7 mouse cellular contexts compared by ENCODE assay signal in the genomic region with DNA sequence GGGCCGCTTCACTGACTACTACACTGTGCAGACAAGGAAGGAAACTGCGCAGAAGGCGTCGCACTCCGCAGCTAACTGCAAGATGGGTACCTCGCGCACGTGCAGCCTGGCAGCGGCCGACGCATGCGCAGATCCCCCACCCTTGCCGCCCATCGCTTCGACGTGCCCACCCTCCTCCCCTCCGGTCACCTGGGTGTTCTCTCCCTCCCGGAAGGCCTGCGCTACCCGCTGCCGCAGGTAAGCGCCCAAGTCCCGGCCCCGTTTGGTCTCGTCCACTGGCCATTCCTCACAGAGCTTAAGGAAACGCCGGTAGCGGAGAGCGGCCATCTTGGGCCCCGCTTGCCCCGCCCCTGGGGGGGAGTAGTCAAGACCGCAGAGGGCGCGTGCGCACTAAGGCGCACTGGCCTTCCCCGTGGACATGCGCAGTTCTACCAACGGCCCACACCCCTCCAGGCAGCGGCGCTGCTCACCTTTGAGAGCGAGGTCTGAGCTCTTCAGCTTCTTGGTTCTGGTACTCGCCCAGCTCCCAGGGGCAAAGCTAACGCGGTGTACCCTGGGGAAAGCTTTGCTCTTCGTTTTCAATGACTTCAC. TPM values are rescaled to one million over a fixed set of nuclear protein-coding genes. Genes with fewer than 3 reads are reported as not detected.
DNase-seq lines count a peak whose midpoint lies in the region; ATAC-seq lines count a peak whose summit lies in the region.

A gene (minus strand): TSS at position 366 of the 591 bp plus-strand sequence.

- H3K36me3 ChIP-seq in intestine, embryonic 16.5 days (ENCODE audit: control insufficient read depth, insufficient read depth, low read length): no peaks in the 10 kb centered on the region
- no peaks in the 10 kb centered on the region for H3K36me3 ChIP-seq in midbrain, embryonic 11.5 days (ENCODE audit: control insufficient read depth, insufficient read depth, low read length)

- H3K9ac ChIP-seq in intestine, embryonic 16.5 days (ENCODE audit: low read depth, low read length): peak within 1 kb of the TSS; percentile 80
- H3K9ac ChIP-seq in midbrain, embryonic 11.5 days (ENCODE audit: low read length): peak within 1 kb of the TSS; percentile 77

- DNase-seq in adrenal gland, adult 8-10 months: peak; percentile 96
- DNase-seq in embryo, embryonic 9.5 days (ENCODE audit: extremely low spot score): peak; percentile 98
- peak; percentile 97 to 98 for DNase-seq in gastrocnemius, postnatal 4 days (ENCODE audit: low spot score in 2 of 2)
- peak; percentile 95 to 96 for DNase-seq in left cerebral cortex, postnatal 36 days (ENCODE audit: low spot score in 2 of 2)
- peak; percentile 100 for DNase-seq in midbrain, embryonic 11.5 days (ENCODE audit: low spot score, missing footprints)
- DNase-seq in skeletal muscle tissue, adult 2 months (ENCODE audit: low read depth, low spot score): peak; percentile 99

- WGBS in intestine, embryonic 16.5 days: under 1% methylated on average over 46 of the region's 46 CpGs
- under 1% methylated on average over 46 of the region's 46 CpGs for WGBS in midbrain, embryonic 11.5 days

- peak within 1 kb of the TSS; percentile 57; the same call in 1 of the 2 replicates for H3K27ac ChIP-seq in intestine, embryonic 16.5 days (ENCODE audit: low read length)
- H3K27ac ChIP-seq in midbrain, embryonic 11.5 days (ENCODE audit: low read depth, low read length): no peak within 1 kb of the TSS

- H3K9me3 ChIP-seq in intestine, embryonic 16.5 days (ENCODE audit: control insufficient read depth, low read length): no peaks in the 10 kb centered on the region
- H3K9me3 ChIP-seq in midbrain, embryonic 11.5 days (ENCODE audit: control insufficient read depth, low read length): no peaks in the 10 kb centered on the region

- peak within 1 kb of the TSS; percentile 75 for H3K4me2 ChIP-seq in intestine, embryonic 16.5 days (ENCODE audit: low read depth, low read length)
- peak within 1 kb of the TSS; percentile 44 for H3K4me2 ChIP-seq in midbrain, embryonic 11.5 days

- peak within 1 kb of the TSS; percentile 80 for H3K4me3 ChIP-seq in intestine, embryonic 16.5 days (ENCODE audit: low read length)
- peak within 1 kb of the TSS; percentile 71 for H3K4me3 ChIP-seq in midbrain, embryonic 11.5 days (ENCODE audit: low read depth, low read length)

- intact Hi-C loops in left cerebral cortex, postnatal 36 days (cut with DNase I): loop anchor here (2.0 to 5.0 kb wide), 4 partner anchors 54 to 456 kb away; a partner anchor contains a TSS

- peak; percentile 94 for ATAC-seq in intestine, embryonic 16.5 days
- peak; percentile 94 for ATAC-seq in midbrain, embryonic 11.5 days (ENCODE audit: low FRiP score)

- H3K27me3 ChIP-seq in intestine, embryonic 16.5 days (replicated peaks; ENCODE audit: control insufficient read depth, insufficient read depth, low read length): no peaks in the 10 kb centered on the region
- no peaks in the 10 kb centered on the region for H3K27me3 ChIP-seq in midbrain, embryonic 11.5 days (ENCODE audit: control insufficient read depth, insufficient read depth, low read length)

- H3K4me1 ChIP-seq in intestine, embryonic 16.5 days (ENCODE audit: control insufficient read depth, insufficient read depth, low read length): peaks cover 24% of the 10 kb centered on the region
- peaks cover 16% of the 10 kb centered on the region for H3K4me1 ChIP-seq in midbrain, embryonic 11.5 days (ENCODE audit: control insufficient read depth, insufficient read depth, low read length)

RNA-seq across cellular contexts. Expression of the gene that starts here (rescaled TPM):
- total RNA-seq in adrenal gland, adult 8-10 months (2022): 100 to 1,000 TPM; 252 to 380 (median 304) TPM
- total RNA-seq in gastrocnemius, postnatal 4 days (2021): 100 to 1,000 TPM; 230 to 262 TPM
- 238 and 255 TPM in 2 replicates for polyA plus RNA-seq in intestine, embryonic 16.5 days (2015; fragmentation: Nextera tagmentation; extraction: Ambion mirVana)
- total RNA-seq in left cerebral cortex, postnatal 36 days (2021): 100 to 1,000 TPM; 230 to 254 TPM
- 316 and 332 TPM in 2 replicates for polyA plus RNA-seq in midbrain, embryonic 11.5 days (2014; fragmentation: Nextera tagmentation; extraction: Ambion mirVana)
